11 mouse cellular contexts compared by ENCODE assay signal in genomic region chr11:107354499-107355143, GRCm38 (mm10).
DNase-seq lines count a peak whose midpoint lies in the region; ATAC-seq and TF ChIP-seq lines count a peak whose summit lies in the region.
"Had no signal": no experiment of that assay in that cellular context is flagged by ENCODE, and none has a peak within 500 bp of the region (broad histone marks: within the 10 kb centered on the region; RNA-seq: fewer than 3 reads in every experiment).

No protein-coding gene starts in this region.

- H3K27me3 ChIP-seq in hindbrain, embryonic 15.5 days: no peaks in the 10 kb centered on the region
- H3K27me3 ChIP-seq in hindbrain, embryonic 12.5 days: no peaks in the 10 kb centered on the region
- no peaks in the 10 kb centered on the region for H3K27me3 ChIP-seq in lung, postnatal 0 days (replicated peaks; ENCODE audit: insufficient read depth, low read length)
- no peaks in the 10 kb centered on the region for H3K27me3 ChIP-seq in liver, embryonic 16.5 days (ENCODE audit: control insufficient read depth, insufficient read depth, low read depth, low read length)
- H3K27me3 ChIP-seq: neural tube, embryonic 12.5 days had no signal

- no peak overlapping the region for H3K9ac ChIP-seq in hindbrain, embryonic 15.5 days
- no peak overlapping the region for H3K9ac ChIP-seq in hindbrain, embryonic 12.5 days
- H3K9ac ChIP-seq in lung, postnatal 0 days (replicated peaks; ENCODE audit: low read depth): no peak overlapping the region
- H3K9ac ChIP-seq in liver, embryonic 16.5 days (ENCODE audit: low read depth, low read length): no peak overlapping the region
- H3K9ac ChIP-seq: neural tube, embryonic 12.5 days had no signal

- no peak for TF ChIP-seq EP300 in lung, postnatal 0 days (IDR thresholded peaks at IDR 0.05)

- no peak overlapping the region for H3K4me3 ChIP-seq in hindbrain, embryonic 15.5 days
- no peak overlapping the region for H3K4me3 ChIP-seq in hindbrain, embryonic 12.5 days
- no peak overlapping the region for H3K4me3 ChIP-seq in lung, postnatal 0 days (ENCODE audit: low read depth, low read length)
- no peak overlapping the region for H3K4me3 ChIP-seq in brown adipose tissue, adult 24 weeks (ENCODE audit: insufficient read depth, low read depth, low read length)
- no peak overlapping the region for H3K4me3 ChIP-seq in liver, embryonic 16.5 days (ENCODE audit: low read depth, low read length)
- H3K4me3 ChIP-seq: neural tube, embryonic 12.5 days had no signal

- peaks cover 24% of the 10 kb centered on the region for H3K4me1 ChIP-seq in hindbrain, embryonic 15.5 days (replicated peaks)
- peaks cover 15% of the 10 kb centered on the region for H3K4me1 ChIP-seq in hindbrain, embryonic 12.5 days
- H3K4me1 ChIP-seq in lung, postnatal 0 days (ENCODE audit: insufficient read depth, low read depth, low read length): no peaks in the 10 kb centered on the region
- peaks cover 42% of the 10 kb centered on the region for H3K4me1 ChIP-seq in brown adipose tissue, adult 24 weeks (ENCODE audit: control insufficient read depth, insufficient read depth, insufficient read length, low read length)
- H3K4me1 ChIP-seq in liver, embryonic 16.5 days (ENCODE audit: control insufficient read depth, low read depth, low read length): no peaks in the 10 kb centered on the region; the same call in none of the 2 replicates

- 88% methylated on average over 8 of the region's 8 CpGs for WGBS in hindbrain, embryonic 15.5 days
- 85% methylated on average over 8 of the region's 8 CpGs for WGBS in hindbrain, embryonic 12.5 days
- WGBS in lung, postnatal 0 days: 70% methylated on average over 8 of the region's 8 CpGs
- WGBS in liver, embryonic 16.5 days (ENCODE audit: insufficient replicate concordance): 74% methylated on average over 8 of the region's 8 CpGs

- H3K27ac ChIP-seq in hindbrain, embryonic 15.5 days (replicated peaks): peak overlapping the region; percentile 28; the same call in 1 of the 2 replicates
- no peak overlapping the region for H3K27ac ChIP-seq in hindbrain, embryonic 12.5 days
- H3K27ac ChIP-seq in lung, postnatal 0 days (ENCODE audit: low read length): peak overlapping the region; percentile 17; the same call in 1 of the 2 replicates
- peak overlapping the region; percentile 84 for H3K27ac ChIP-seq in brown adipose tissue, adult 24 weeks (replicated peaks; ENCODE audit: low read depth, low read length)
- no peak overlapping the region for H3K27ac ChIP-seq in liver, embryonic 16.5 days (ENCODE audit: low read length)
- H3K27ac ChIP-seq: neural tube, embryonic 12.5 days had no signal

- H3K36me3 ChIP-seq in hindbrain, embryonic 15.5 days: no peaks in the 10 kb centered on the region
- no peaks in the 10 kb centered on the region for H3K36me3 ChIP-seq in hindbrain, embryonic 12.5 days
- no peaks in the 10 kb centered on the region for H3K36me3 ChIP-seq in lung, postnatal 0 days (ENCODE audit: insufficient read depth, low read length)
- no peaks in the 10 kb centered on the region for H3K36me3 ChIP-seq in liver, embryonic 16.5 days (ENCODE audit: control insufficient read depth, insufficient read depth)
- H3K36me3 ChIP-seq: neural tube, embryonic 12.5 days had no signal

- no peak for DNase-seq in lung, postnatal 0 days (ENCODE audit: low spot score)
- no peak for DNase-seq in lung, postnatal 14 days
- DNase-seq in right cerebral cortex, postnatal 14 days: no peak
- DNase-seq: cerebellum, adult 9-10 months; thymus, postnatal 36 days had no signal

- ATAC-seq in hindbrain, embryonic 15.5 days (ENCODE audit: low FRiP score, low read depth): no peak
- no peak for ATAC-seq in hindbrain, embryonic 12.5 days (ENCODE audit: low FRiP score)
- no peak; the same call in 1 of the 2 replicates for ATAC-seq in lung, postnatal 0 days
- peak; percentile 3; the same call in 1 of the 2 replicates for ATAC-seq in liver, embryonic 16.5 days (ENCODE audit: low read depth)
- ATAC-seq: inflammation-experienced regulatory T-cells, adult 6 months had no signal

- H3K4me2 ChIP-seq in hindbrain, embryonic 15.5 days: no peak overlapping the region
- H3K4me2 ChIP-seq in hindbrain, embryonic 12.5 days (replicated peaks): no peak overlapping the region
- no peak overlapping the region for H3K4me2 ChIP-seq in lung, postnatal 0 days (replicated peaks; ENCODE audit: low read depth, low read length)
- no peak overlapping the region for H3K4me2 ChIP-seq in liver, embryonic 16.5 days (ENCODE audit: low read depth, low read length)
- H3K4me2 ChIP-seq: neural tube, embryonic 12.5 days had no signal

- H3K9me3 ChIP-seq in hindbrain, embryonic 15.5 days: no peaks in the 10 kb centered on the region
- H3K9me3 ChIP-seq in hindbrain, embryonic 12.5 days (replicated peaks): no peaks in the 10 kb centered on the region
- H3K9me3 ChIP-seq in lung, postnatal 0 days (ENCODE audit: low read length): no peaks in the 10 kb centered on the region
- H3K9me3 ChIP-seq in liver, embryonic 16.5 days (replicated peaks; ENCODE audit: control insufficient read depth, low read length): no peaks in the 10 kb centered on the region
- H3K9me3 ChIP-seq: neural tube, embryonic 12.5 days had no signal

- TF ChIP-seq CTCF in lung, postnatal 0 days (IDR thresholded peaks at IDR 0.05): no peak

Comparison
In these comparisons a context has a peak if more than half of its experiments do, and no peak if none do; other contexts are left out.
1. H3K27ac ChIP-seq: peak in hindbrain, embryonic 15.5 days (single experiment), lung, postnatal 0 days (single experiment) and brown adipose tissue, adult 24 weeks (single experiment); none in hindbrain, embryonic 12.5 days (single experiment) and liver, embryonic 16.5 days (single experiment).